Mouse (Mus musculus): ENCODE data around the gene Krit1. TPM values are rescaled to one million over a fixed set of nuclear protein-coding genes. Genes with fewer than 3 reads are reported as not detected.

The Krit1 gene
- 4.8 and 5.5 TPM in 2 replicates for polyA plus RNA-seq (2012; rRNA removed)

DNA sequence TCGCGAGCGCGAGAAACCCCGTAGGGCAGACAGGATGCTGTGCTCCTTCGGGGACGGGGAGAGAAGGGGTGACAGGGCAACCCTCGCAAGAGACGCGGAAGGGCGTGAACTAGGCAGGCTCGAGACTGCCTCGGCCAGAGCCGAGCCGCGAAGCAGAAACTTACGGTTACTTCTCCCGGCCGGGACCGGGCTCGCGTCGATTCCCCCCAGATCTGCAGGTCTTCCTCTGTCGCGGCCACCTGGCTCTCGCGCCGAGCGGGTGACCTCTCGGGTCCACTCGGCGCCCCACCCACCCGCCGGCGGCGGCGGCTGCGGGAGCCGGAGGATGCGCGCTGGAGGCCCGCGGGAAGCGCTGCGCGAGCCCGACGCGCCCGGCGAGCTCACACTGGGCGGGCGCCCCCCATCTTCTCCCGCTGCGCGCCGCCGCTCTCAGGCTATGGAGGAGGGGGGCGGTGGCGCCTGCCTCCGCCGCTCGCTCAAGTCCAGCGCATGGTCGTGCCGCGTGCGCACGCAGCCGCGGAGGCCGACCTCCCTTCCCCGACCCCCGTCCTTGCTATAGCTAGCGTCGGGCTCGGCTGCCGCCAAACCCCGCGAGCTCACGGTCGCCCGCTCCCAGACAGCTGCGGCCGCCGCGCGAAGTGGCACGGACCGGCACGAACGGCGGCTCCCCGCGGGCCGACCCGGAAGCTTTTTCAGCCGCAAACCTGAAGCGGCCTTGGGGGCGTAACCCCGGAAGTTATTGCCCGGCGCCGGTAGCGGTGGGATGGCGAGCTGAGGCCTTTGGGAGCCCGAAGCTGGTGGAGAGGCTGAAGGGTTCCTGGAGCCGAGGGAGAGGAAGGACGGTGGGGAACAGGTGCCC is at the start of gene Krit1, which contains the start of gene Ankib1:
Krit1 (plus strand) TSS at position 752 of the 859 bp plus-strand sequence.
Ankib1 (minus strand) TSS at position 493 of the 859 bp plus-strand sequence.

DNA sequence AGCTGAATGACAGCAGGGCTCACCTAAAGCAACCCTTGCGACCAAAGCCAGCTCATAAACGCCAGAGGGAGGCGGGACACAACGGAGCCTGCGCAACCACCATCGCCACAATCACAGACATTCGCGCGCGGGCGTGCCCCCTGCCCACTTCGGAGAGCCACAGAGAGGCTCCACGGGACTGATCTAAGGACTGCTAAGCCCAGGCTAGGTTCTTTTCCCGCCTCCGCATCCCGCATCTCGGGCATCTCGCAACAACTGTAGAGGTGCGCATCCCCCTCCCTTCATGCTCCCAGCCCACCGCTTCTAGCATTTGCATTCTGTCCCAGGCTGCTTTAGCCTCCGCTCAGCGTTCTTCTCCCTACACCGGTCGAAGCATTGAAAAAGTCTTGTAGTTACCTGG is 42.0 kb downstream of the Krit1 start, which contains the start of gene Lrrd1:
Lrrd1 (plus strand) TSS at position 148 of the 400 bp plus-strand sequence.

DNA sequence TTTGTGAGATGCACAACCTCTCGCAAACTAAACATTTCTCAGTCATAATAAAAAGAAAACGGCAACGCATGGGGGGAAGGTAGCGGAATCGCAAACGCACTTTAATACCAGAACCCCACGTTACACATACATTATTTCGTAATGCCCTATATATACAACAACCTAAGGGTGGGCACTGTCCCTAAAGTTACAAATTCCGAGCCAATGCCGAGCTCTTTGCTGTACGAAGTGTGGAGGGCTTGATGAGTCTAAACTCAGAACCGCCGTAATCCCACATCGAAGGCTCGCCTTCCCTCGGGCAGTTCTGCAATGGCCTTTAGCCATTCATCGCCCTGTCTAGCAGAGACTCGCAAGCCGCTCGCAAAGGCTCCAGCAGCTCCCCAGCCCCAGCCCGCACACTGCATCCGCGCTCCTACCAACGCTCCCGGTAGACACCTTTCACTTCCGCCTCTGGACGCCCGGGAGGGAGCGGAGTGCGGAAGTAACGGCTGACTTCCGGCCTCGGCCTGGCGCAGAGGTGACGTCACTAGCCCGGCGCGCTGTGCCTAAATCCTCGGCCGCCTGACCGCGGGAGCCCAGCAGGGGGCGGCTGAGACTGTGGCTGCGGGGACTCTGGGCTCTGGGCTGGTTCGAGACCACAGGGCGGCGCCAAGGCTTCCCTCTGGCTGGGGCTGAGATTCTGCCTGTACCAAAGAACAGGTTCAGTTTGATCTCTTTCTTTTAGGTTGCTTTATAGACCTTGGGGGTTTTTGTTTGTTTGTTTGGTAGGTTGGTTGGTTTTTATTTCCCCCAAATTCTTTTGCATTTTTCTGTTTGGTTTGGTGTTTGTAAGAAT is 90.7 kb downstream of the Krit1 start, which contains the start of gene Mterf1a:
Mterf1a (minus strand) TSS at position 475 of the 835 bp plus-strand sequence.

Other genes with a start within 250 kb of the Krit1 start
- 1.7 and 2.1 TPM in 2 replicates for gene 1700109H08Rik, start 231.6 kb upstream of the Krit1 start, polyA plus RNA-seq (2012; rRNA removed)
- 6.2 and 8.6 TPM in 2 replicates for gene Pex1, start 207.1 kb upstream of the Krit1 start, polyA plus RNA-seq (2012; rRNA removed)
- 8.7 and 9.9 TPM in 2 replicates for gene Rbm48, start 206.6 kb upstream of the Krit1 start, polyA plus RNA-seq (2012; rRNA removed)
- not detected in 2 replicates for gene Tmbim7, start 152.0 kb upstream of the Krit1 start, polyA plus RNA-seq (2012; rRNA removed)
- 45.3 and 63.1 TPM in 2 replicates for gene Gatad1, start 146.0 kb upstream of the Krit1 start, polyA plus RNA-seq (2012; rRNA removed)
- 7.9 and 9.2 TPM in 2 replicates for gene Ankib1, start 259 bp upstream of the Krit1 start, polyA plus RNA-seq (2012; rRNA removed)
- 0.05 TPM in 1 of 2 replicates, not detected in the other for gene Lrrd1, start 42.0 kb downstream of the Krit1 start, polyA plus RNA-seq (2012; rRNA removed)
- 0.64 and 1.1 TPM in 2 replicates for gene Mterf1a, start 90.7 kb downstream of the Krit1 start, polyA plus RNA-seq (2012; rRNA removed)
- 12.8 and 31.8 TPM in 2 replicates for gene Akap9, start 124.9 kb downstream of the Krit1 start, polyA plus RNA-seq (2012; rRNA removed)